Mouse (Mus musculus) CH12.LX (cell line): ENCODE measurements around the gene Btg1.

Experiments
- CTCF ChIP-seq, 2 experiments: IDR thresholded peaks in 1 of 2; conservative IDR thresholded peaks in 1 of 2; 2 replicates each; pipeline ENCODE4 v1.5.1; 2011 to 2012; ENCODE audit warnings: low read depth in 2 of 2, low read length in 2 of 2, improper control_type of control experiment in 1 of 2, inconsistent platforms in 1 of 2, mild to moderate bottlenecking in 1 of 2, moderate library complexity in 1 of 2
- EP300 ChIP-seq: IDR thresholded peaks from 2 replicates; pipeline ENCODE4 v1.6.1; 2011; ENCODE audit warnings: low read length, improper control_type of control experiment
- ETS1 ChIP-seq: conservative IDR thresholded peaks from 2 replicates; pipeline ENCODE4 v1.6.1; 2012; ENCODE audit warnings: low read depth, mild to moderate bottlenecking, inconsistent platforms, low read length, improper control_type of control experiment, moderate library complexity
- HCFC1 ChIP-seq: IDR thresholded peaks from 2 replicates; pipeline ENCODE4 v1.6.1; 2012; ENCODE audit warnings: low read depth, mild to moderate bottlenecking, inconsistent platforms, low read length, improper control_type of control experiment
- MEF2A ChIP-seq: IDR thresholded peaks from 2 replicates; pipeline ENCODE4 v1.6.1; 2014; ENCODE audit warnings: low read depth, mild to moderate bottlenecking, inconsistent platforms, low read length, improper control_type of control experiment, borderline replicate concordance
- NELFE ChIP-seq: IDR thresholded peaks from 2 replicates; pipeline ENCODE4 v1.6.1; 2011; ENCODE audit warnings: low read depth, low read length, improper control_type of control experiment
- ZC3H11A ChIP-seq: IDR thresholded peaks from 2 replicates; pipeline ENCODE4 v1.6.1; 2012; ENCODE audit warnings: low read depth, mild to moderate bottlenecking, inconsistent platforms, low read length, improper control_type of control experiment
- ZNF384 ChIP-seq: IDR thresholded peaks from 2 replicates; pipeline ENCODE4 v1.6.1; 2012; ENCODE audit warnings: low read depth, low read length, improper control_type of control experiment, inconsistent platforms

GRCm38 (mm10) chr10:96654576-96654975 lies 37.8 kb downstream of the Btg1 start:
- TF ChIP-seq EP300: no peak
- TF ChIP-seq MEF2A: no peak
- TF ChIP-seq ZC3H11A: no peak
- no peak for TF ChIP-seq NELFE
- TF ChIP-seq CTCF (conservative IDR thresholded peaks at IDR 0.05 in 1 of 2, IDR thresholded peaks at IDR 0.05 in 1 of 2; ENCODE audit: low read depth in 2 of 2, low read length in 2 of 2): no peak
- no peak for TF ChIP-seq ETS1
- no peak for TF ChIP-seq HCFC1
- no peak for TF ChIP-seq ZNF384
